Mouse (Mus musculus): ENCODE data around the gene Bbc3.

- TF ChIP-seq CTCF (conservative IDR thresholded peaks at IDR 0.05 in 1 of 2, IDR thresholded peaks at IDR 0.05 in 1 of 2; ENCODE audit: low read depth in 2 of 2, low read length in 2 of 2): no peak
- TF ChIP-seq ELF1 (IDR thresholded peaks at IDR 0.05; ENCODE audit: low read depth, low read length): no peak
- no peak for TF ChIP-seq MAZ (IDR thresholded peaks at IDR 0.05; ENCODE audit: low read depth, low read length)
- no peak for TF ChIP-seq USF2 (conservative IDR thresholded peaks at IDR 0.05; ENCODE audit: low read depth, low read length)
Observed at GRCm38 (mm10) chr7:16298927-16299326, 9.3 kb upstream of the Bbc3 start.

Measured in CH12.LX (cell line).